Mouse (Mus musculus) embryonic fibroblast, embryonic 13.5 days (primary cell): ENCODE results near the gene Mocs1.
"Not testable (repeated sequence)": the region's sequence is repeated elsewhere in the genome, so short reads cannot be mapped to it uniquely, and the experiment has no call there.

Experiments
- CTCF ChIP-seq: IDR thresholded peaks from 2 replicates; pipeline ENCODE4 v1.5.1; 2011; ENCODE audit warnings: mild to moderate bottlenecking, control low read depth, low read length, moderate library complexity, borderline replicate concordance; ENCODE audit not compliant: insufficient read depth
- POLR2A ChIP-seq: IDR thresholded peaks from 2 replicates; pipeline ENCODE4 v1.6.1; 2011; ENCODE audit warnings: low read depth, mild to moderate bottlenecking, control low read depth, low read length, moderate library complexity

GRCm38 (mm10) chr17:49442841-49443240 lies 14.7 kb downstream of the Mocs1 start:
- not testable (repeated sequence) for TF ChIP-seq CTCF, POLR2A
